Mouse (Mus musculus) ES-Bruce4 (cell line): Measurements from ENCODE around the gene Rarg. TPM values are rescaled to one million over a fixed set of nuclear protein-coding genes. Genes with fewer than 3 reads are reported as not detected.

Source experiments
- H3K27ac ChIP-seq: 2 replicates; pipeline ENCODE4 v1.5.1; 2012; ENCODE audit warnings: low read length, inconsistent platforms; ENCODE audit not compliant: insufficient read depth
- H3K27me3 ChIP-seq: 2 replicates; pipeline ENCODE4 v1.6.1; 2012; ENCODE audit warnings: mild to moderate bottlenecking, low read length, inconsistent platforms; ENCODE audit not compliant: control insufficient read depth, poor library complexity, insufficient read depth, severe bottlenecking
- H3K36me3 ChIP-seq: 2 replicates; pipeline ENCODE4 v1.6.1; 2012; ENCODE audit warnings: inconsistent platforms, mild to moderate bottlenecking, low read length, moderate library complexity; ENCODE audit not compliant: control insufficient read depth, poor library complexity, insufficient read depth, severe bottlenecking
- H3K4me1 ChIP-seq: one replicate; pipeline ENCODE4 v1.8.1; 2011; ENCODE audit warnings: low read length; ENCODE audit not compliant: control insufficient read depth, insufficient read depth
- H3K4me3 ChIP-seq: 2 replicates; pipeline ENCODE4 v1.5.1; 2011; ENCODE audit warnings: low read depth, mild to moderate bottlenecking, low read length
- H3K9ac ChIP-seq: 2 replicates; pipeline ENCODE4 v1.6.1; 2012; ENCODE audit warnings: low read depth, mild to moderate bottlenecking, inconsistent platforms; ENCODE audit not compliant: poor library complexity, severe bottlenecking
- H3K9me3 ChIP-seq: replicated peaks from 2 replicates; pipeline ENCODE4 v1.6.1; 2012; ENCODE audit warnings: mild to moderate bottlenecking, low read length, inconsistent platforms; ENCODE audit not compliant: control insufficient read depth, poor library complexity, insufficient read depth, severe bottlenecking
- CTCF ChIP-seq: IDR thresholded peaks from one replicate; pipeline ENCODE4 v1.8.1; 2011; ENCODE audit warnings: low read depth, low read length
- EP300 ChIP-seq: IDR thresholded peaks from 2 replicates; pipeline ENCODE4 v1.6.1; 2011; ENCODE audit warnings: low read depth, low read length; ENCODE audit not compliant: insufficient read depth
- POLR2A ChIP-seq: IDR thresholded peaks from one replicate; pipeline ENCODE4 v1.8.1; 2011; ENCODE audit warnings: low read length; ENCODE audit not compliant: insufficient read depth
- polyA plus RNA-seq: library from polyadenylated mRNA; stranded (reverse); fragments of >200 nt; gene quantifications from 2 replicates; pipeline ENCODE4 v1.2.4, GENCODE M21; 2011; ENCODE audit warnings: low read depth; ENCODE audit not compliant: missing spikeins, insufficient read depth, insufficient read length

The Rarg gene
- polyA plus RNA-seq, 1 experiment: 42.7 TPM

GRCm38 (mm10) chr15:102211895-102212294 lies 45.4 kb downstream of the Rarg start:
- Histone ChIP-seq H3K4me1 (peaks cover 35% of the 10 kb centered on the region), H3K9me3 (no peaks in the 10 kb centered on the region), H3K4me3 (no peak overlapping the region), H3K27ac (peak overlapping the region; percentile 94), H3K27me3 (no peaks in the 10 kb centered on the region), H3K9ac (no peak overlapping the region), H3K36me3 (peaks cover 23% of the 10 kb centered on the region)
- TF ChIP-seq EP300 (peak; percentile 98), POLR2A (no peak)

- Histone ChIP-seq H3K9me3 (no peaks in the 10 kb centered on the region), H3K27ac (peak overlapping the region; percentile 65), H3K4me3 (peak overlapping the region; percentile 27; the same call in 1 of the 2 replicates), H3K27me3 (no peaks in the 10 kb centered on the region), H3K4me1 (peaks cover 29% of the 10 kb centered on the region), H3K36me3 (peaks cover 30% of the 10 kb centered on the region), H3K9ac (peak overlapping the region; percentile 7; the same call in 1 of the 2 replicates)
- no peak for TF ChIP-seq CTCF
- TF ChIP-seq EP300: peak; percentile 78
Observed at GRCm38 (mm10) chr15:102210816-102211215, 46.5 kb downstream of the Rarg start.

- H3K27me3 ChIP-seq: no peaks in the 10 kb centered on the region
- peaks cover 25% of the 10 kb centered on the region for H3K4me1 ChIP-seq
- no peak for TF ChIP-seq CTCF
- no peak for TF ChIP-seq EP300
- TF ChIP-seq POLR2A: no peak
- H3K36me3 ChIP-seq: peaks cover 37% of the 10 kb centered on the region
- 0 out of 2 replicates have a peak overlapping the region, but pooled peaks have one; percentile 7 for H3K27ac ChIP-seq
- H3K9me3 ChIP-seq: no peaks in the 10 kb centered on the region
- no peak overlapping the region for H3K4me3 ChIP-seq
- H3K9ac ChIP-seq: no peak overlapping the region
Observed at GRCm38 (mm10) chr15:102209114-102209513, 48.2 kb downstream of the Rarg start.

GRCm38 (mm10) chr15:102208092-102208561 lies 49.2 kb downstream of the Rarg start:
- H3K4me3 ChIP-seq: no peak overlapping the region

GRCm38 (mm10) chr15:102207351-102207750 lies 50.0 kb downstream of the Rarg start:
- Histone ChIP-seq H3K4me1 (peaks cover 16% of the 10 kb centered on the region), H3K9ac (no peak overlapping the region), H3K9me3 (no peaks in the 10 kb centered on the region), H3K36me3 (peaks cover 26% of the 10 kb centered on the region), H3K27me3 (no peaks in the 10 kb centered on the region), H3K4me3 (no peak overlapping the region), H3K27ac (no peak overlapping the region)
- no peak for TF ChIP-seq CTCF
- no peak for TF ChIP-seq POLR2A
- no peak for TF ChIP-seq EP300

More at GRCm38 (mm10) chr15:102208092-102208561, 49.2 kb downstream of the Rarg start:
- H3K9ac ChIP-seq: no peak overlapping the region
- H3K36me3 ChIP-seq: peaks cover 34% of the 10 kb centered on the region
- no peak overlapping the region for H3K27ac ChIP-seq
- no peaks in the 10 kb centered on the region for H3K9me3 ChIP-seq
- TF ChIP-seq CTCF: no peak
- TF ChIP-seq POLR2A: no peak
- TF ChIP-seq EP300: no peak
- peaks cover 21% of the 10 kb centered on the region for H3K4me1 ChIP-seq
- no peaks in the 10 kb centered on the region for H3K27me3 ChIP-seq

GRCm38 (mm10) chr15:102205779-102206178 lies 51.5 kb downstream of the Rarg start:
- H3K4me1 ChIP-seq: peaks cover 15% of the 10 kb centered on the region
- no peaks in the 10 kb centered on the region for H3K9me3 ChIP-seq
- H3K4me3 ChIP-seq: peak overlapping the region; percentile 30
- H3K9ac ChIP-seq: peak overlapping the region; percentile 6
- no peaks in the 10 kb centered on the region for H3K27me3 ChIP-seq
- 0 out of 2 replicates have a peak overlapping the region, but pooled peaks have one; percentile 30 for H3K27ac ChIP-seq
- TF ChIP-seq CTCF: no peak
- no peak for TF ChIP-seq POLR2A
- no peak for TF ChIP-seq EP300
- H3K36me3 ChIP-seq: peaks cover 26% of the 10 kb centered on the region
